Mouse (Mus musculus) stomach, embryonic 14.5 days (tissue): ENCODE measurements around the gene Kcnd3. TPM values are rescaled to one million over a fixed set of nuclear protein-coding genes. Genes with fewer than 3 reads are reported as not detected.

Experiments
- ATAC-seq: fragments of 200-750 bp; cut with Nextera tagmentation; 2 replicates; pipeline ENCODE4 v1.8.0; 2017; ENCODE audit warnings: low read depth, moderate TSS enrichment; ENCODE audit not compliant: insufficient number of reproducible peaks, insufficient read depth, low FRiP score
- H3K27ac ChIP-seq: fragments of 300-500 bp; sonication (generic); 2 replicates; pipeline ENCODE4 v1.5.1; 2014; ENCODE audit warnings: mild to moderate bottlenecking, low read length, moderate library complexity, mixed read lengths
- H3K27me3 ChIP-seq: fragments of 300-500 bp; sonication (generic); 2 replicates; pipeline ENCODE4 v1.6.1; 2014; ENCODE audit warnings: low read length, control low read depth, mixed read lengths; ENCODE audit not compliant: control insufficient read depth, insufficient read depth
- H3K36me3 ChIP-seq: fragments of 300-500 bp; sonication (generic); 2 replicates; pipeline ENCODE4 v1.6.1; 2014; ENCODE audit warnings: mild to moderate bottlenecking, control low read depth, low read length, moderate library complexity, mixed read lengths; ENCODE audit not compliant: control insufficient read depth, insufficient read depth
- H3K4me1 ChIP-seq: fragments of 300-500 bp; sonication (generic); 2 replicates; pipeline ENCODE4 v1.6.1; 2014; ENCODE audit warnings: low read length, control low read depth, mixed read lengths; ENCODE audit not compliant: control insufficient read depth, insufficient read depth
- H3K4me2 ChIP-seq: fragments of 300-500 bp; sonication (generic); replicated peaks from 2 replicates; pipeline ENCODE4 v1.6.1; 2014; ENCODE audit warnings: low read depth, low read length, control low read depth
- H3K4me3 ChIP-seq: fragments of 300-500 bp; sonication (generic); 2 replicates; pipeline ENCODE4 v1.5.1; 2014; ENCODE audit warnings: low read depth, low read length, control low read depth
- H3K9ac ChIP-seq: fragments of 300-500 bp; sonication (generic); replicated peaks from 2 replicates; pipeline ENCODE4 v1.6.1; 2014; ENCODE audit warnings: low read depth, mild to moderate bottlenecking, control low read depth, low read length, moderate library complexity, mixed read lengths
- H3K9me3 ChIP-seq: fragments of 300-500 bp; sonication (generic); 2 replicates; pipeline ENCODE4 v1.6.1; 2016; ENCODE audit warnings: low read depth, low read length, control low read depth; ENCODE audit not compliant: control insufficient read depth
- WGBS: fragments of 180-500 bp; shearing (Covaris S2); extraction: QIAGEN DNeasy Blood & Tissue Kit; methylation state at CpG from one replicate; pipeline ENCODE4 v1.1.7; 2014; 5-methylcytosine and 5-hydroxymethylcytosine counted together
- polyA plus RNA-seq: library from polyadenylated mRNA; unstranded; fragments of >200 nt; fragmentation: Nextera tagmentation; extraction: Ambion mirVana; gene quantifications from 2 replicates; pipeline ENCODE4 v1.2.1, GENCODE M21; 2014

Gene Kcnd3
- polyA plus RNA-seq, 1 experiment from 2014 or later, result 14.4 TPM

- Histone ChIP-seq H3K4me1 (no peaks in the 10 kb centered on the region), H3K36me3 (no peaks in the 10 kb centered on the region), H3K4me3 (no peak overlapping the region), H3K27me3 (no peaks in the 10 kb centered on the region), H3K9me3 (no peaks in the 10 kb centered on the region), H3K4me2 (no peak overlapping the region), H3K9ac (no peak overlapping the region), H3K27ac (no peak overlapping the region)
- WGBS, result 64% methylated on average over 4 of the region's 4 CpGs
- ATAC-seq, result no peak
Measured at GRCm38 (mm10) chr3:105440873-105441495, 11.1 kb upstream of the Kcnd3 start.

- peak overlapping the region; percentile 74 for H3K27ac ChIP-seq
- 2% methylated on average over 22 of the region's 22 CpGs for WGBS
- peak overlapping the region; percentile 97 for H3K4me2 ChIP-seq
- peaks cover 3% of the 10 kb centered on the region; the same call in 1 of the 2 replicates for H3K4me1 ChIP-seq
- H3K36me3 ChIP-seq, result no peaks in the 10 kb centered on the region
- H3K27me3 ChIP-seq, result no peaks in the 10 kb centered on the region; the same call in 1 of the 2 replicates
- no peak for ATAC-seq
- H3K4me3 ChIP-seq, result peak overlapping the region; percentile 65
- no peaks in the 10 kb centered on the region for H3K9me3 ChIP-seq
- H3K9ac ChIP-seq, result no peak overlapping the region; the same call in 1 of the 2 replicates
Measured at GRCm38 (mm10) chr3:105450641-105451470, 1.3 kb upstream of the Kcnd3 start.

GRCm38 (mm10) chr3:105452556-105453213 is 555 bp downstream of the Kcnd3 start:
- ATAC-seq, result peak; percentile 17; the same call in 1 of the 2 replicates
- H3K36me3 ChIP-seq, result no peaks in the 10 kb centered on the region
- H3K4me1 ChIP-seq, result peaks cover 3% of the 10 kb centered on the region; the same call in 1 of the 2 replicates
- under 1% methylated on average over 35 of the region's 60 CpGs for WGBS
- peak overlapping the region; percentile 85 for H3K27ac ChIP-seq
- no peaks in the 10 kb centered on the region for H3K9me3 ChIP-seq
- H3K9ac ChIP-seq, result peak overlapping the region; percentile 65
- H3K27me3 ChIP-seq, result no peaks in the 10 kb centered on the region; the same call in 1 of the 2 replicates
- peak overlapping the region; percentile 97 for H3K4me2 ChIP-seq
- peak overlapping the region; percentile 65 for H3K4me3 ChIP-seq

GRCm38 (mm10) chr3:105453214-105453950 is 1.3 kb downstream of the Kcnd3 start:
- Histone ChIP-seq H3K4me2 (peak overlapping the region; percentile 97), H3K27me3 (no peaks in the 10 kb centered on the region; the same call in 1 of the 2 replicates), H3K36me3 (no peaks in the 10 kb centered on the region), H3K4me3 (peak overlapping the region; percentile 65), H3K4me1 (peaks cover 3% of the 10 kb centered on the region; the same call in 1 of the 2 replicates), H3K9me3 (no peaks in the 10 kb centered on the region), H3K9ac (peak overlapping the region; percentile 65; the same call in 1 of the 2 replicates), H3K27ac (peak overlapping the region; percentile 85; the same call in 1 of the 2 replicates)
- 2% methylated on average over 19 of the region's 19 CpGs for WGBS
- no peak for ATAC-seq

GRCm38 (mm10) chr3:105457657-105458056 is 5.5 kb downstream of the Kcnd3 start:
- no peaks in the 10 kb centered on the region; the same call in 1 of the 2 replicates for H3K36me3 ChIP-seq
- no peaks in the 10 kb centered on the region; the same call in 1 of the 2 replicates for H3K4me1 ChIP-seq
- no peak overlapping the region for H3K27ac ChIP-seq
- H3K9me3 ChIP-seq, result no peaks in the 10 kb centered on the region
- H3K9ac ChIP-seq, result no peak overlapping the region
- no peak overlapping the region for H3K4me2 ChIP-seq
- ATAC-seq, result no peak
- 79% methylated on average over 4 of the region's 4 CpGs for WGBS
- no peak overlapping the region for H3K4me3 ChIP-seq
- no peaks in the 10 kb centered on the region for H3K27me3 ChIP-seq

- no peak overlapping the region for H3K27ac ChIP-seq
- H3K9me3 ChIP-seq, result no peaks in the 10 kb centered on the region
- 69% methylated on average over 8 of the region's 8 CpGs for WGBS
- no peak overlapping the region for H3K4me3 ChIP-seq
- no peak for ATAC-seq
- no peaks in the 10 kb centered on the region for H3K36me3 ChIP-seq
- no peak overlapping the region for H3K9ac ChIP-seq
- H3K27me3 ChIP-seq, result no peaks in the 10 kb centered on the region
- H3K4me1 ChIP-seq, result no peaks in the 10 kb centered on the region
- H3K4me2 ChIP-seq, result no peak overlapping the region
Measured at GRCm38 (mm10) chr3:105466538-105466937, 14.4 kb downstream of the Kcnd3 start.

- Histone ChIP-seq H3K9me3 (no peaks in the 10 kb centered on the region), H3K9ac (no peak overlapping the region), H3K27me3 (no peaks in the 10 kb centered on the region), H3K27ac (no peak overlapping the region), H3K4me3 (no peak overlapping the region), H3K4me1 (no peaks in the 10 kb centered on the region), H3K36me3 (no peaks in the 10 kb centered on the region), H3K4me2 (no peak overlapping the region)
- WGBS, result 76% methylated on average over 1 of the region's 1 CpGs
- no peak for ATAC-seq
Measured at GRCm38 (mm10) chr3:105472564-105472963, 20.4 kb downstream of the Kcnd3 start.

- Histone ChIP-seq H3K9me3 (no peaks in the 10 kb centered on the region), H3K4me1 (no peaks in the 10 kb centered on the region), H3K4me2 (no peak overlapping the region), H3K36me3 (no peaks in the 10 kb centered on the region), H3K27me3 (no peaks in the 10 kb centered on the region), H3K9ac (no peak overlapping the region), H3K27ac (no peak overlapping the region), H3K4me3 (no peak overlapping the region)
- WGBS, result 86% methylated on average over 1 of the region's 1 CpGs
- ATAC-seq, result no peak
Measured at GRCm38 (mm10) chr3:105476408-105476807, 24.3 kb downstream of the Kcnd3 start.
